Mouse (Mus musculus) midbrain, embryonic 11.5 days (tissue): ENCODE results near the gene Rabep2. TPM values are rescaled to one million over a fixed set of nuclear protein-coding genes. Genes with fewer than 3 reads are reported as not detected.

Experiments
- ATAC-seq: fragments of 200-750 bp; cut with Nextera tagmentation; 2 replicates; pipeline ENCODE4 v1.8.0; 2017; ENCODE audit warnings: moderate TSS enrichment, moderate library complexity; ENCODE audit not compliant: low FRiP score
- DNase-seq: peaks from one replicate; pipeline ENCODE4 v3.0.0; 2015; ENCODE audit warnings: low spot score; ENCODE audit errors: missing footprints
- H3K27ac ChIP-seq: fragments of 300-500 bp; sonication (generic); 2 replicates; pipeline ENCODE4 v1.5.1; 2014; ENCODE audit warnings: low read depth, low read length
- H3K27me3 ChIP-seq: fragments of 300-500 bp; sonication (generic); 2 replicates; pipeline ENCODE4 v1.6.1; 2014; ENCODE audit warnings: mild to moderate bottlenecking, low read length, moderate library complexity, mixed read lengths; ENCODE audit not compliant: control insufficient read depth, insufficient read depth
- H3K36me3 ChIP-seq: fragments of 300-500 bp; sonication (generic); 2 replicates; pipeline ENCODE4 v1.6.1; 2014; ENCODE audit warnings: mild to moderate bottlenecking, low read length, moderate library complexity, mixed read lengths; ENCODE audit not compliant: control insufficient read depth, insufficient read depth
- H3K4me1 ChIP-seq: fragments of 300-500 bp; sonication (generic); 2 replicates; pipeline ENCODE4 v1.6.1; 2014; ENCODE audit warnings: low read length; ENCODE audit not compliant: control insufficient read depth, insufficient read depth
- H3K4me2 ChIP-seq: fragments of 300-500 bp; sonication (generic); 2 replicates; pipeline ENCODE4 v1.6.1; 2014; ENCODE audit warnings: mild to moderate bottlenecking, moderate library complexity
- H3K4me3 ChIP-seq: fragments of 300-500 bp; sonication (generic); 2 replicates; pipeline ENCODE4 v1.5.1; 2014; ENCODE audit warnings: low read depth, low read length
- H3K9ac ChIP-seq: fragments of 300-500 bp; sonication (generic); 2 replicates; pipeline ENCODE4 v1.6.1; 2014; ENCODE audit warnings: low read length
- H3K9me3 ChIP-seq: fragments of 300-500 bp; sonication (generic); 2 replicates; pipeline ENCODE4 v1.6.1; 2016; ENCODE audit warnings: low read length; ENCODE audit not compliant: control insufficient read depth
- WGBS: fragments of 180-500 bp; shearing (Covaris S2); extraction: QIAGEN DNeasy Blood & Tissue Kit; methylation state at CpG from one replicate; pipeline ENCODE4 v1.1.7; 2014; 5-methylcytosine and 5-hydroxymethylcytosine counted together
- polyA plus RNA-seq: library from polyadenylated mRNA; unstranded; fragments of >200 nt; fragmentation: Nextera tagmentation; extraction: Ambion mirVana; gene quantifications from 2 replicates; pipeline ENCODE4 v1.2.1, GENCODE M21; 2014

Gene Rabep2
- polyA plus RNA-seq, 1 experiment from 2014 or later, result 18.0 TPM

- Histone ChIP-seq H3K4me1 (peaks cover 13% of the 10 kb centered on the region), H3K9ac (no peak overlapping the region), H3K36me3 (peaks cover 17% of the 10 kb centered on the region; the same call in 1 of the 2 replicates), H3K4me3 (no peak overlapping the region), H3K9me3 (no peaks in the 10 kb centered on the region), H3K27ac (no peak overlapping the region), H3K27me3 (no peaks in the 10 kb centered on the region), H3K4me2 (no peak overlapping the region)
- DNase-seq (no peak), ATAC-seq (no peak)
- WGBS, result 80% methylated on average over 4 of the region's 4 CpGs
Measured at GRCm38 (mm10) chr7:126471853-126472252, 43.3 kb downstream of the Rabep2 start.

GRCm38 (mm10) chr7:126472306-126472705 lies 43.7 kb downstream of the Rabep2 start:
- no peak overlapping the region for H3K4me3 ChIP-seq
- H3K36me3 ChIP-seq, result peaks cover 13% of the 10 kb centered on the region; the same call in 1 of the 2 replicates
- WGBS, result 91% methylated on average over 13 of the region's 13 CpGs
- ATAC-seq (no peak), DNase-seq (no peak)
- H3K9me3 ChIP-seq, result no peaks in the 10 kb centered on the region
- H3K27me3 ChIP-seq, result no peaks in the 10 kb centered on the region
- H3K4me2 ChIP-seq, result no peak overlapping the region
- no peak overlapping the region for H3K9ac ChIP-seq
- H3K27ac ChIP-seq, result no peak overlapping the region
- H3K4me1 ChIP-seq, result peaks cover 13% of the 10 kb centered on the region

GRCm38 (mm10) chr7:126472713-126473112 lies 44.2 kb downstream of the Rabep2 start:
- H3K27me3 ChIP-seq, result no peaks in the 10 kb centered on the region
- peaks cover 13% of the 10 kb centered on the region for H3K4me1 ChIP-seq
- no peak overlapping the region for H3K4me2 ChIP-seq
- H3K4me3 ChIP-seq, result no peak overlapping the region
- WGBS, result 92% methylated on average over 16 of the region's 16 CpGs
- no peaks in the 10 kb centered on the region for H3K9me3 ChIP-seq
- DNase-seq (no peak), ATAC-seq (no peak)
- no peak overlapping the region for H3K27ac ChIP-seq
- peaks cover 13% of the 10 kb centered on the region; the same call in 1 of the 2 replicates for H3K36me3 ChIP-seq
- no peak overlapping the region for H3K9ac ChIP-seq

- WGBS, result 91% methylated on average over 9 of the region's 9 CpGs
Measured at GRCm38 (mm10) chr7:126473470-126474086, 45.0 kb downstream of the Rabep2 start.

GRCm38 (mm10) chr7:126474486-126474955 lies 46.0 kb downstream of the Rabep2 start:
- 2% methylated on average over 26 of the region's 27 CpGs for WGBS
- Histone ChIP-seq H3K9ac (peak overlapping the region; percentile 96), H3K27ac (peak overlapping the region; percentile 90; the same call in 1 of the 2 replicates), H3K9me3 (no peaks in the 10 kb centered on the region), H3K4me1 (peaks cover 13% of the 10 kb centered on the region), H3K4me2 (peak overlapping the region; percentile 90), H3K36me3 (peaks cover 7% of the 10 kb centered on the region; the same call in 1 of the 2 replicates), H3K4me3 (peak overlapping the region; percentile 92), H3K27me3 (no peaks in the 10 kb centered on the region)
- DNase-seq (no peak), ATAC-seq (peak; percentile 71)

More at GRCm38 (mm10) chr7:126473470-126474086, 45.0 kb downstream of the Rabep2 start:
- Histone ChIP-seq H3K9ac (peak overlapping the region; percentile 96), H3K36me3 (peaks cover 13% of the 10 kb centered on the region; the same call in 1 of the 2 replicates), H3K4me2 (peak overlapping the region; percentile 90), H3K4me1 (peaks cover 13% of the 10 kb centered on the region), H3K27me3 (no peaks in the 10 kb centered on the region), H3K9me3 (no peaks in the 10 kb centered on the region), H3K27ac (no peak overlapping the region), H3K4me3 (peak overlapping the region; percentile 92)
- ATAC-seq (no peak), DNase-seq (no peak)

GRCm38 (mm10) chr7:126474993-126475581 lies 46.5 kb downstream of the Rabep2 start, which contains the start of gene Sh2b1:
Gene Sh2b1 (minus strand): TSS chr7:126475424.
- Histone ChIP-seq H3K27me3 (no peaks in the 10 kb centered on the region), H3K9ac (peak within 1 kb of the TSS; percentile 96), H3K4me2 (peak within 1 kb of the TSS; percentile 90), H3K4me3 (peak within 1 kb of the TSS; percentile 92), H3K36me3 (peaks cover 5% of the 10 kb centered on the region; the same call in 1 of the 2 replicates), H3K9me3 (no peaks in the 10 kb centered on the region), H3K27ac (peak within 1 kb of the TSS; percentile 90), H3K4me1 (peaks cover 13% of the 10 kb centered on the region)
- ATAC-seq, result peak; percentile 93
- WGBS, result under 1% methylated on average over 53 of the region's 53 CpGs
- peak; percentile 99 for DNase-seq

- Histone ChIP-seq H3K9me3 (no peaks in the 10 kb centered on the region), H3K9ac (no peak overlapping the region), H3K36me3 (no peaks in the 10 kb centered on the region), H3K4me2 (no peak overlapping the region), H3K4me3 (no peak overlapping the region), H3K27me3 (no peaks in the 10 kb centered on the region), H3K4me1 (no peaks in the 10 kb centered on the region), H3K27ac (no peak overlapping the region)
- ATAC-seq (no peak), DNase-seq (peak; percentile 84)
- WGBS, result 24% methylated on average over 5 of the region's 5 CpGs
Measured at GRCm38 (mm10) chr7:126481699-126482098, 53.1 kb downstream of the Rabep2 start.

- Histone ChIP-seq H3K27me3 (no peaks in the 10 kb centered on the region), H3K9ac (peak overlapping the region; percentile 44), H3K4me3 (peak overlapping the region; percentile 17; the same call in 1 of the 2 replicates), H3K4me2 (peak overlapping the region; percentile 40), H3K27ac (no peak overlapping the region; the same call in 1 of the 2 replicates), H3K9me3 (no peaks in the 10 kb centered on the region), H3K36me3 (no peaks in the 10 kb centered on the region), H3K4me1 (no peaks in the 10 kb centered on the region)
- DNase-seq, result peak; percentile 92
- WGBS, result under 1% methylated on average over 23 of the region's 23 CpGs
- peak; percentile 73 for ATAC-seq
Measured at GRCm38 (mm10) chr7:126482392-126482871, 53.9 kb downstream of the Rabep2 start.

- Histone ChIP-seq H3K4me3 (peak within 1 kb of the TSS; percentile 64), H3K27ac (no peak within 1 kb of the TSS; the same call in 1 of the 2 replicates), H3K4me1 (peaks cover 6% of the 10 kb centered on the region; the same call in 1 of the 2 replicates), H3K4me2 (peak within 1 kb of the TSS; percentile 93), H3K36me3 (no peaks in the 10 kb centered on the region; the same call in 1 of the 2 replicates), H3K9me3 (no peaks in the 10 kb centered on the region), H3K27me3 (no peaks in the 10 kb centered on the region), H3K9ac (peak within 1 kb of the TSS; percentile 74)
- WGBS, result 0% methylated on average over 32 of the region's 32 CpGs
- ATAC-seq, result peak; percentile 94
- peak; percentile 99 for DNase-seq
Measured at GRCm38 (mm10) chr7:126487052-126487483, 58.5 kb downstream of the Rabep2 start, which contains the start of gene Tufm. Gene Tufm (plus strand): TSS chr7:126487361.
